Mouse (Mus musculus) liver, postnatal 0 days (tissue): ENCODE results near the gene Ncor1. TPM values are rescaled to one million over a fixed set of nuclear protein-coding genes. Genes with fewer than 3 reads are reported as not detected.
"Not testable (repeated sequence)": the region's sequence is repeated elsewhere in the genome, so short reads cannot be mapped to it uniquely, and the experiment has no call there.

ENCODE experiments used
- ATAC-seq: fragments of 200-750 bp; cut with Nextera tagmentation; 2 replicates; pipeline ENCODE4 v1.8.0; 2017; ENCODE audit warnings: mild to moderate bottlenecking, moderate library complexity
- DNase-seq: peaks from one replicate; pipeline ENCODE4 v3.0.0-alpha.2; 2016
- H3K27ac ChIP-seq: fragments of 300-500 bp; sonication (generic); 2 replicates; pipeline ENCODE4 v1.5.1; 2014; ENCODE audit warnings: antibody characterized with exemption, moderate library complexity, mild to moderate bottlenecking, low read depth
- H3K27me3 ChIP-seq: fragments of 300-500 bp; sonication (generic); 2 replicates; pipeline ENCODE4 v1.6.1; 2014; ENCODE audit warnings: low read length, control low read depth, mixed read lengths; ENCODE audit not compliant: insufficient read depth
- H3K36me3 ChIP-seq: fragments of 300-500 bp; sonication (generic); replicated peaks from 2 replicates; pipeline ENCODE4 v1.6.1; 2014; ENCODE audit warnings: mild to moderate bottlenecking, control low read depth, low read length, moderate library complexity, mixed read lengths; ENCODE audit not compliant: insufficient read depth
- H3K4me1 ChIP-seq: fragments of 300-500 bp; sonication (generic); 2 replicates; pipeline ENCODE4 v1.6.1; 2014; ENCODE audit warnings: antibody characterized with exemption, mild to moderate bottlenecking, control low read depth; ENCODE audit not compliant: insufficient read depth
- H3K4me2 ChIP-seq: fragments of 300-500 bp; sonication (generic); 2 replicates; pipeline ENCODE4 v1.6.1; 2014; ENCODE audit warnings: low read depth, mild to moderate bottlenecking, low read length, moderate library complexity, mixed read lengths
- H3K4me3 ChIP-seq: fragments of 300-500 bp; sonication (generic); 2 replicates; pipeline ENCODE4 v1.5.1; 2014; ENCODE audit warnings: low read depth, low read length
- H3K9ac ChIP-seq: fragments of 300-500 bp; sonication (generic); replicated peaks from 2 replicates; pipeline ENCODE4 v1.6.1; 2014; ENCODE audit warnings: mild to moderate bottlenecking, moderate library complexity
- H3K9me3 ChIP-seq: fragments of 300-500 bp; sonication (generic); 2 replicates; pipeline ENCODE4 v1.6.1; 2016; ENCODE audit warnings: mild to moderate bottlenecking, control low read depth, low read length, mixed read lengths
- CTCF ChIP-seq: sonication (generic); IDR thresholded peaks from 2 replicates; pipeline ENCODE4 v1.5.1; 2016; ENCODE audit warnings: antibody characterized with exemption, low read depth
- EP300 ChIP-seq: IDR thresholded peaks from 2 replicates; pipeline ENCODE4 v1.6.1; 2016; ENCODE audit warnings: antibody characterized with exemption, low read depth, mild to moderate bottlenecking
- WGBS: fragments of 180-500 bp; shearing (Covaris S2); extraction: QIAGEN DNeasy Blood & Tissue Kit; methylation state at CpG from one replicate; pipeline ENCODE4 v1.1.7; 2014; ENCODE audit not compliant: insufficient replicate concordance; 5-methylcytosine and 5-hydroxymethylcytosine counted together
- polyA plus RNA-seq: library from polyadenylated mRNA; unstranded; fragments of >200 nt; fragmentation: Nextera tagmentation; extraction: Ambion mirVana; gene quantifications from 2 replicates; pipeline ENCODE4 v1.2.1, GENCODE M21; 2015

The Ncor1 gene
- polyA plus RNA-seq, 1 experiment from 2014 or later: 52.0 TPM

GRCm38 (mm10) chr11:62464696-62465095 is 6.4 kb upstream of the Ncor1 start:
- peak overlapping the region; percentile 19; the same call in 1 of the 2 replicates for H3K27ac ChIP-seq
- ATAC-seq: peak; percentile 77
- no peak for DNase-seq
- H3K4me1 ChIP-seq: peaks cover 32% of the 10 kb centered on the region
- H3K36me3 ChIP-seq: no peaks in the 10 kb centered on the region
- no peak overlapping the region for H3K9ac ChIP-seq
- no peak overlapping the region for H3K4me3 ChIP-seq
- H3K27me3 ChIP-seq: no peaks in the 10 kb centered on the region
- H3K9me3 ChIP-seq: no peaks in the 10 kb centered on the region
- H3K4me2 ChIP-seq: peak overlapping the region; percentile 49
- WGBS: 57% methylated on average over 3 of the region's 3 CpGs
- TF ChIP-seq EP300: peak; percentile 94
- no peak for TF ChIP-seq CTCF

- ATAC-seq (no peak), DNase-seq (no peak)
- WGBS: 63% methylated on average over 2 of the region's 2 CpGs
- TF ChIP-seq EP300: no peak
- TF ChIP-seq CTCF: no peak
- Histone ChIP-seq H3K27me3 (no peaks in the 10 kb centered on the region), H3K4me3 (no peak overlapping the region), H3K9ac (no peak overlapping the region), H3K4me2 (no peak overlapping the region), H3K27ac (no peak overlapping the region), H3K9me3 (no peaks in the 10 kb centered on the region), H3K36me3 (no peaks in the 10 kb centered on the region), H3K4me1 (peaks cover 37% of the 10 kb centered on the region)
These were observed 5.0 kb upstream of the Ncor1 start for GRCm38 (mm10) chr11:62463225-62463915.

- DNase-seq, H3K27ac ChIP-seq, H3K4me2 ChIP-seq, ATAC-seq, H3K27me3 ChIP-seq, H3K36me3 ChIP-seq, H3K9ac ChIP-seq, H3K4me3 ChIP-seq, H3K9me3 ChIP-seq: not testable (repeated sequence)
- WGBS: 95% methylated on average over 1 of the region's 1 CpGs
- H3K4me1 ChIP-seq: peaks cover 37% of the 10 kb centered on the region
These were observed 4.2 kb upstream of the Ncor1 start for GRCm38 (mm10) chr11:62462529-62462928.

GRCm38 (mm10) chr11:62458780-62459179 is 439 bp upstream of the Ncor1 start:
- Histone ChIP-seq H3K9me3 (no peaks in the 10 kb centered on the region), H3K27ac (peak overlapping the region; percentile 98), H3K36me3 (no peaks in the 10 kb centered on the region), H3K27me3 (no peaks in the 10 kb centered on the region), H3K4me3 (peak overlapping the region; percentile 87), H3K9ac (peak overlapping the region; percentile 97), H3K4me1 (peaks cover 13% of the 10 kb centered on the region), H3K4me2 (peak overlapping the region; percentile 92)
- WGBS: 1% methylated on average over 9 of the region's 9 CpGs
- DNase-seq (no peak), ATAC-seq (0 out of 2 replicates have a peak, but pooled peaks have one; percentile 2)
- no peak for TF ChIP-seq CTCF
- TF ChIP-seq EP300: no peak

- Histone ChIP-seq H3K4me3 (peak overlapping the region; percentile 87), H3K27me3 (no peaks in the 10 kb centered on the region), H3K27ac (peak overlapping the region; percentile 98), H3K36me3 (0 out of 2 replicates have a peak, but pooled peaks cover 3% of the 10 kb centered on the region), H3K4me2 (peak overlapping the region; percentile 92), H3K9me3 (no peaks in the 10 kb centered on the region), H3K9ac (peak overlapping the region; percentile 97), H3K4me1 (peaks cover 13% of the 10 kb centered on the region)
- ATAC-seq (no peak), DNase-seq (no peak)
- WGBS: 0% methylated on average over 18 of the region's 18 CpGs
- TF ChIP-seq CTCF (no peak), EP300 (no peak)
These were observed 460 bp downstream of the Ncor1 start for GRCm38 (mm10) chr11:62457891-62458270.

- peak; percentile 90 for ATAC-seq
- peak; percentile 92 for DNase-seq
- WGBS: 1% methylated on average over 64 of the region's 73 CpGs
These were observed 975 bp downstream of the Ncor1 start for GRCm38 (mm10) chr11:62457241-62457890.

More at GRCm38 (mm10) chr11:62457241-62457890, 975 bp downstream of the Ncor1 start:
- Histone ChIP-seq H3K4me3 (peak overlapping the region; percentile 87), H3K9ac (peak overlapping the region; percentile 97), H3K9me3 (no peaks in the 10 kb centered on the region), H3K4me1 (peaks cover 13% of the 10 kb centered on the region), H3K27ac (peak overlapping the region; percentile 98), H3K4me2 (peak overlapping the region; percentile 92), H3K27me3 (no peaks in the 10 kb centered on the region), H3K36me3 (0 out of 2 replicates have a peak, but pooled peaks cover 6% of the 10 kb centered on the region)
- TF ChIP-seq CTCF (peak; percentile 21; the same call in 1 of the 2 replicates), EP300 (no peak)
